Mouse (Mus musculus): ENCODE results near the gene Btbd9. TPM values are rescaled to one million over a fixed set of nuclear protein-coding genes. Genes with fewer than 3 reads are reported as not detected.

Gene Btbd9
- polyA plus RNA-seq, 1 experiment from 2014 or later = 59.7 TPM

GRCm38 (mm10) chr17:30412991-30413390 lies 163.3 kb downstream of the Btbd9 start:
- Histone ChIP-seq H3K27me3 (ENCODE audit: control insufficient read depth, insufficient read depth, low read length) (no peaks in the 10 kb centered on the region), H3K4me2 (no peak overlapping the region), H3K4me3 (ENCODE audit: low read depth, low read length) (no peak overlapping the region), H3K9ac (ENCODE audit: low read length) (no peak overlapping the region), H3K4me1 (ENCODE audit: control insufficient read depth, insufficient read depth, low read length) (no peaks in the 10 kb centered on the region), H3K9me3 (ENCODE audit: control insufficient read depth, low read length) (no peaks in the 10 kb centered on the region), H3K36me3 (ENCODE audit: control insufficient read depth, insufficient read depth, low read length) (no peaks in the 10 kb centered on the region; the same call in 1 of the 2 replicates), H3K27ac (ENCODE audit: low read depth, low read length) (no peak overlapping the region)
- 88% methylated on average over 3 of the region's 3 CpGs for WGBS
- DNase-seq (ENCODE audit: low spot score, missing footprints) (peak; percentile 8), ATAC-seq (ENCODE audit: low FRiP score) (no peak)

- no peak for ATAC-seq (ENCODE audit: low FRiP score)
- H3K4me2 ChIP-seq = no peak overlapping the region
- no peaks in the 10 kb centered on the region for H3K27me3 ChIP-seq (ENCODE audit: control insufficient read depth, insufficient read depth, low read length)
- 94% methylated on average over 7 of the region's 7 CpGs for WGBS
- H3K36me3 ChIP-seq (ENCODE audit: control insufficient read depth, insufficient read depth, low read length) = no peaks in the 10 kb centered on the region; the same call in 1 of the 2 replicates
- H3K9ac ChIP-seq (ENCODE audit: low read length) = no peak overlapping the region
- no peak overlapping the region for H3K27ac ChIP-seq (ENCODE audit: low read depth, low read length)
- DNase-seq (ENCODE audit: low spot score, missing footprints) = no peak
- H3K9me3 ChIP-seq (ENCODE audit: control insufficient read depth, low read length) = no peaks in the 10 kb centered on the region
- H3K4me3 ChIP-seq (ENCODE audit: low read depth, low read length) = no peak overlapping the region
- H3K4me1 ChIP-seq (ENCODE audit: control insufficient read depth, insufficient read depth, low read length) = no peaks in the 10 kb centered on the region
Measured at GRCm38 (mm10) chr17:30406002-30406401, 170.3 kb downstream of the Btbd9 start.

GRCm38 (mm10) chr17:30402871-30403270 lies 173.4 kb downstream of the Btbd9 start:
- no peak overlapping the region for H3K4me3 ChIP-seq (ENCODE audit: low read depth, low read length)
- H3K27me3 ChIP-seq (ENCODE audit: control insufficient read depth, insufficient read depth, low read length) = no peaks in the 10 kb centered on the region
- DNase-seq (ENCODE audit: low spot score, missing footprints) (no peak), ATAC-seq (ENCODE audit: low FRiP score) (no peak)
- no peaks in the 10 kb centered on the region for H3K4me1 ChIP-seq (ENCODE audit: control insufficient read depth, insufficient read depth, low read length)
- H3K9me3 ChIP-seq (ENCODE audit: control insufficient read depth, low read length) = no peaks in the 10 kb centered on the region
- no peak overlapping the region for H3K4me2 ChIP-seq
- 89% methylated on average over 3 of the region's 3 CpGs for WGBS
- H3K9ac ChIP-seq (ENCODE audit: low read length) = no peak overlapping the region
- no peaks in the 10 kb centered on the region for H3K36me3 ChIP-seq (ENCODE audit: control insufficient read depth, insufficient read depth, low read length)
- no peak overlapping the region for H3K27ac ChIP-seq (ENCODE audit: low read depth, low read length)

GRCm38 (mm10) chr17:30395261-30395660 lies 181.0 kb downstream of the Btbd9 start:
- ATAC-seq (ENCODE audit: low FRiP score) = no peak
- H3K36me3 ChIP-seq (ENCODE audit: control insufficient read depth, insufficient read depth, low read length) = no peaks in the 10 kb centered on the region
- no peak overlapping the region for H3K4me3 ChIP-seq (ENCODE audit: low read depth, low read length)
- H3K4me2 ChIP-seq = no peak overlapping the region
- H3K27ac ChIP-seq (ENCODE audit: low read depth, low read length) = no peak overlapping the region
- DNase-seq (ENCODE audit: low spot score, missing footprints) = no peak
- H3K9me3 ChIP-seq (ENCODE audit: control insufficient read depth, low read length) = no peaks in the 10 kb centered on the region
- no peaks in the 10 kb centered on the region for H3K27me3 ChIP-seq (ENCODE audit: control insufficient read depth, insufficient read depth, low read length)
- WGBS = 88% methylated on average over 4 of the region's 4 CpGs
- H3K9ac ChIP-seq (ENCODE audit: low read length) = no peak overlapping the region
- H3K4me1 ChIP-seq (ENCODE audit: control insufficient read depth, insufficient read depth, low read length) = no peaks in the 10 kb centered on the region

- Histone ChIP-seq H3K9me3 (ENCODE audit: control insufficient read depth, low read length) (no peaks in the 10 kb centered on the region), H3K4me3 (ENCODE audit: low read depth, low read length) (no peak overlapping the region), H3K9ac (ENCODE audit: low read length) (no peak overlapping the region), H3K4me2 (no peak overlapping the region), H3K27ac (ENCODE audit: low read depth, low read length) (no peak overlapping the region), H3K36me3 (ENCODE audit: control insufficient read depth, insufficient read depth, low read length) (no peaks in the 10 kb centered on the region), H3K27me3 (ENCODE audit: control insufficient read depth, insufficient read depth, low read length) (no peaks in the 10 kb centered on the region), H3K4me1 (ENCODE audit: control insufficient read depth, insufficient read depth, low read length) (no peaks in the 10 kb centered on the region)
- ATAC-seq (ENCODE audit: low FRiP score) (no peak), DNase-seq (ENCODE audit: low spot score, missing footprints) (peak; percentile 80)
- WGBS = 94% methylated on average over 4 of the region's 4 CpGs
Measured at GRCm38 (mm10) chr17:30392031-30392430, 184.3 kb downstream of the Btbd9 start.

- 80% methylated on average over 1 of the region's 1 CpGs for WGBS
Measured at GRCm38 (mm10) chr17:30391220-30391619, 185.1 kb downstream of the Btbd9 start.

GRCm38 (mm10) chr17:30389686-30390085 lies 186.6 kb downstream of the Btbd9 start:
- no peaks in the 10 kb centered on the region for H3K9me3 ChIP-seq (ENCODE audit: control insufficient read depth, low read length)
- no peak overlapping the region for H3K27ac ChIP-seq (ENCODE audit: low read depth, low read length)
- H3K27me3 ChIP-seq (ENCODE audit: control insufficient read depth, insufficient read depth, low read length) = no peaks in the 10 kb centered on the region
- no peak overlapping the region for H3K4me3 ChIP-seq (ENCODE audit: low read depth, low read length)
- DNase-seq (ENCODE audit: low spot score, missing footprints) (peak; percentile 88), ATAC-seq (ENCODE audit: low FRiP score) (no peak)
- H3K4me2 ChIP-seq = no peak overlapping the region
- H3K9ac ChIP-seq (ENCODE audit: low read length) = no peak overlapping the region
- H3K4me1 ChIP-seq (ENCODE audit: control insufficient read depth, insufficient read depth, low read length) = no peaks in the 10 kb centered on the region
- no peaks in the 10 kb centered on the region for H3K36me3 ChIP-seq (ENCODE audit: control insufficient read depth, insufficient read depth, low read length)

More at GRCm38 (mm10) chr17:30391220-30391619, 185.1 kb downstream of the Btbd9 start:
- H3K27ac ChIP-seq (ENCODE audit: low read depth, low read length) = no peak overlapping the region
- H3K9me3 ChIP-seq (ENCODE audit: control insufficient read depth, low read length) = no peaks in the 10 kb centered on the region
- no peak overlapping the region for H3K9ac ChIP-seq (ENCODE audit: low read length)
- DNase-seq (ENCODE audit: low spot score, missing footprints) = no peak
- H3K4me1 ChIP-seq (ENCODE audit: control insufficient read depth, insufficient read depth, low read length) = no peaks in the 10 kb centered on the region
- H3K36me3 ChIP-seq (ENCODE audit: control insufficient read depth, insufficient read depth, low read length) = no peaks in the 10 kb centered on the region
- no peak overlapping the region for H3K4me2 ChIP-seq
- H3K4me3 ChIP-seq (ENCODE audit: low read depth, low read length) = no peak overlapping the region
- no peaks in the 10 kb centered on the region for H3K27me3 ChIP-seq (ENCODE audit: control insufficient read depth, insufficient read depth, low read length)
- ATAC-seq (ENCODE audit: low FRiP score) = no peak

- Histone ChIP-seq H3K27ac (ENCODE audit: low read depth, low read length) (no peak overlapping the region), H3K9me3 (ENCODE audit: control insufficient read depth, low read length) (no peaks in the 10 kb centered on the region), H3K4me2 (no peak overlapping the region), H3K4me3 (ENCODE audit: low read depth, low read length) (no peak overlapping the region), H3K36me3 (ENCODE audit: control insufficient read depth, insufficient read depth, low read length) (no peaks in the 10 kb centered on the region), H3K9ac (ENCODE audit: low read length) (no peak overlapping the region), H3K4me1 (ENCODE audit: control insufficient read depth, insufficient read depth, low read length) (no peaks in the 10 kb centered on the region), H3K27me3 (ENCODE audit: control insufficient read depth, insufficient read depth, low read length) (no peaks in the 10 kb centered on the region)
- no peak for ATAC-seq (ENCODE audit: low FRiP score)
- WGBS = 87% methylated on average over 4 of the region's 4 CpGs
- DNase-seq (ENCODE audit: low spot score, missing footprints) = no peak
Measured at GRCm38 (mm10) chr17:30388817-30389216, 187.5 kb downstream of the Btbd9 start.

- no peak overlapping the region for H3K27ac ChIP-seq (ENCODE audit: low read depth, low read length)
- no peak overlapping the region for H3K9ac ChIP-seq (ENCODE audit: low read length)
- ATAC-seq (ENCODE audit: low FRiP score) (no peak), DNase-seq (ENCODE audit: low spot score, missing footprints) (no peak)
- H3K4me1 ChIP-seq (ENCODE audit: control insufficient read depth, insufficient read depth, low read length) = no peaks in the 10 kb centered on the region
- H3K36me3 ChIP-seq (ENCODE audit: control insufficient read depth, insufficient read depth, low read length) = no peaks in the 10 kb centered on the region
- 90% methylated on average over 3 of the region's 3 CpGs for WGBS
- no peak overlapping the region for H3K4me3 ChIP-seq (ENCODE audit: low read depth, low read length)
- no peak overlapping the region for H3K4me2 ChIP-seq
- H3K27me3 ChIP-seq (ENCODE audit: control insufficient read depth, insufficient read depth, low read length) = no peaks in the 10 kb centered on the region
- no peaks in the 10 kb centered on the region for H3K9me3 ChIP-seq (ENCODE audit: control insufficient read depth, low read length)
Measured at GRCm38 (mm10) chr17:30388391-30388790, 187.9 kb downstream of the Btbd9 start.

GRCm38 (mm10) chr17:30386241-30386640 lies 190.0 kb downstream of the Btbd9 start:
- WGBS = 91% methylated on average over 9 of the region's 9 CpGs
- DNase-seq (ENCODE audit: low spot score, missing footprints) (no peak), ATAC-seq (ENCODE audit: low FRiP score) (no peak)
- H3K4me2 ChIP-seq = no peak overlapping the region
- no peaks in the 10 kb centered on the region for H3K36me3 ChIP-seq (ENCODE audit: control insufficient read depth, insufficient read depth, low read length)
- no peak overlapping the region for H3K4me3 ChIP-seq (ENCODE audit: low read depth, low read length)
- H3K27me3 ChIP-seq (ENCODE audit: control insufficient read depth, insufficient read depth, low read length) = no peaks in the 10 kb centered on the region
- no peak overlapping the region for H3K9ac ChIP-seq (ENCODE audit: low read length)
- no peaks in the 10 kb centered on the region for H3K9me3 ChIP-seq (ENCODE audit: control insufficient read depth, low read length)
- no peak overlapping the region for H3K27ac ChIP-seq (ENCODE audit: low read depth, low read length)
- H3K4me1 ChIP-seq (ENCODE audit: control insufficient read depth, insufficient read depth, low read length) = no peaks in the 10 kb centered on the region

Data from midbrain, embryonic 11.5 days (tissue).